Mouse (Mus musculus): ENCODE results near the gene Lbh.

The Lbh gene

GRCm38 (mm10) chr17:72944368-72944767 is 26.3 kb downstream of the Lbh start:
- no peak for DNase-seq

GRCm38 (mm10) chr17:72947111-72947859 is 29.2 kb downstream of the Lbh start:
- no peak for DNase-seq

DNA sequence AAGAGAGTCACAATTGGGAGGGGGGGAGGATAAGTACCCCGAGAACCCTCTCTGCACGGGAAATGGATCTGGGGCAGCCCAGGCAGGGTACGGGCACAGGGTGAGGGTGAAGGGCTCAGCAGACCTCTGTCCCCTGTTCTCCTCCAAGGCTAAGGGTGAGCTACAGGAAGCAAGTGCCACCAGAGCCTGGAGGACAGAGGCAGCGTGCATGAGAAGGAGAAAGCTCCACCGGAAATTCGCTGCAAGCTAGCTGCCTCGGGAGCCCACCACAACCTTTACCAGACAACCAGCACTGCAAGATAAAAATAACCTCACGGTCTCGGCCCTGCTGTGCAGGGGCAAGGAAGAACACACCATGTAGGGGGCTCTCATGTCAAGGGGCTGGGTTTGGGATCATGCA is 30.0 kb downstream of the Lbh start:
- DNase-seq, result peak; percentile 75 to 87

- DNase-seq, result peak; percentile 40 to 67
These were observed 31.2 kb downstream of the Lbh start for GRCm38 (mm10) chr17:72949247-72949701.

GRCm38 (mm10) chr17:72951331-72951730 is 33.2 kb downstream of the Lbh start:
- no peak for DNase-seq

- DNase-seq, result no peak
These were observed 35.9 kb downstream of the Lbh start for GRCm38 (mm10) chr17:72953811-72954685.

- DNase-seq, result no peak
These were observed 37.4 kb downstream of the Lbh start for GRCm38 (mm10) chr17:72955534-72955933.

DNA sequence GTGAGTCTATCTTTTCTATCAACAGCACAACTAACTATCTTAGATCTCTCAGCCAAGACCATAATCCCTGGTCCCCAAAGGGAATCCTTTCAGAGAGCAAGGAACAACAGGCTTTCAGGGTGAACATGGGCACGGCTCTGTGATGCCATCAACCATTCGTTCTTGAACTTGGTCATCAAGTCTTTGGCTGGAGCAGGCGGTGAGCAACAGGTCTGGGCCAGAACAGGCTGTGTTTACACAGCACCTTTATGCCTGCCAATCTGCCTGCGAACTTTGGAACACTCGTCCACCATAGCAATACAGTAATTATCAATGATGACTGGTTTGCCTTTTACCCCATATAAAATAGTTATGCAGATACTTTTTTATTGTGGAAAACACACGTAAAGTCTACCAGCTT is 38.9 kb downstream of the Lbh start:
- DNase-seq, result no peak

GRCm38 (mm10) chr17:72958886-72959285 is 40.8 kb downstream of the Lbh start:
- DNase-seq, result no peak

DNA sequence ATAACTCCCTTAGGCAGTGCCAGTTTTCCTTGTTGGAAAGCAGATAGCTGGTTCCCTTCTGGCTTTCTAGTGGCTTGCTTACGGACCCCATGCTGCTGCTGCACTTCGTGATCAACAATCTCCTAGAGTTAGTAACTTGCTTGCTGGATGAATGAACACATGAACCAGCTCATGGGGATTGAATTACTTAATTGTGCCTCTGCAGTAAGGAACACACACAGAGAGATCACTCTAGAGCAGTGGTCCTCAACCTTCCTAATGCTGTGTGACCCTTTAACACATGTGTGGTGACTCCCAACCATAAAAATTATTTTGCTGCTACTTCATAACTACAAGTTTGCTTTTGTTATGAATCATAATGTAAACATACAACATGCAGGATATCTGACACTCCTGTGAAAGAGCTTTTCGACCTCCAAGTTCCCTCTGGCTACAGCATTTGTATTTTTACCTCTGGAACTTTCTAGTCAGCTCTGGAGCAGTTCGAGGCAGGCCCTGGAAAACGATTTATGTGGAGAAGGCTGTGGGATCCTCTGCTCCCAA is 41.5 kb downstream of the Lbh start:
- no peak for DNase-seq

DNA sequence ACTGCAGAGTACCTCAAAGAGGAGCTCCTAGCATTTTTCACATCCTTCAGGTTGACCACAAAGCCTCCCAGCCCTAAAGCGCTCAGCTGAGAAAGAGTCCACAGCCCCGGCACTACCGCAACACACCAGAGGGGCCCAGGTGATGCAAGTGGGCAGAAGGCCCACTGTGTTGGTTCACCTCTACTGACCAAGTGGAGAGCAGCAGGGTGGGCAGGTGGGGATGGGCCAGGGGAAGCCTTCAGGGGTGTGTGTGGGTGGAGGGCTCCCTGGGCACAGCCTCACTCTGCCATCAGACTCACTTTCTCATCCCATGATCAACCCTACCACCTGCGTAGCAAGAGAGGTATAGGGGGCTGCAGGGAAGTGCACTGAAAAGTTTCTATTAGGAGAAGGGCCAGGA is 42.1 kb downstream of the Lbh start:
- no peak for DNase-seq

DNA sequence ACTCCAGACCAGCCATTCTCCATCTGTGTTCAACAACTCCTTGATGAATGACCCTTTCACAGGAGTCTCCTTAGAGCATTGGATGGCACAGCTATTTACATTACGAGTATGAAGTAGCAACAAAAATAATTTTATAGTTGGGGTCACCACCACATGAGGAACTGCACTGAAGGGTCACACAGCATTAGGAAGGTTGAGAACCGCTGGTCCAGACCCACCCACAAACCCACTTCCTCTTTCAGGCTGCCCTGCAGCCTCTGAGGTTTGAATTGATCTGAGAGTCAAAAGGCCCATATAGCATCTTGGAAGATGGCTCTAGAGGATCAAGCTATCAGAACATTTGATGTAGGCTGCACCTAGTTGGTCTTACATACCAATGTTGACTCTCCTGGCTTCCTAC is 42.8 kb downstream of the Lbh start:
- no peak for DNase-seq

- DNase-seq, result no peak
These were observed 44.0 kb downstream of the Lbh start for GRCm38 (mm10) chr17:72961953-72962630.

DNA sequence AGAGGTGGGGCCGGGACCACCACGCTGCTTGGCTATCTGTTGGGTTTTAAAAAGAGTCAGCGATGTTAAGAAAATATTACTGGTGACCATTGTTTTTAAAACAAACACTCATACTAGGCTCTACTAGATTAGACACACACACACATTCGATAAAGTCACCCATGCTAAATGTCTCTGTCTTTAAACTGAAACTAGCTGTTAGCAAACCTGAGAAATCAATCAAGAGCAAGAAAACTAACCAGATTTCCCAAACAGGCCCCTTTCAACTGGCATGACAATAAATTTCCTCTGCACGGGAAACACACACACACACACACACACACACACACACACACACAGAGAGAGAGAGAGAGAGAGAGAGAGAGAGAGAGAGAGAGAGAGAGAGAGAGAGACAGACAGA is 47.6 kb downstream of the Lbh start:
- no peak for DNase-seq

GRCm38 (mm10) chr17:72966091-72966531 is 48.0 kb downstream of the Lbh start:
- DNase-seq, result no peak

GRCm38 (mm10) chr17:72966878-72967277 is 48.8 kb downstream of the Lbh start:
- DNase-seq, result no peak

GRCm38 (mm10) chr17:72967371-72968175 is 49.5 kb downstream of the Lbh start:
- no peak for DNase-seq

DNA sequence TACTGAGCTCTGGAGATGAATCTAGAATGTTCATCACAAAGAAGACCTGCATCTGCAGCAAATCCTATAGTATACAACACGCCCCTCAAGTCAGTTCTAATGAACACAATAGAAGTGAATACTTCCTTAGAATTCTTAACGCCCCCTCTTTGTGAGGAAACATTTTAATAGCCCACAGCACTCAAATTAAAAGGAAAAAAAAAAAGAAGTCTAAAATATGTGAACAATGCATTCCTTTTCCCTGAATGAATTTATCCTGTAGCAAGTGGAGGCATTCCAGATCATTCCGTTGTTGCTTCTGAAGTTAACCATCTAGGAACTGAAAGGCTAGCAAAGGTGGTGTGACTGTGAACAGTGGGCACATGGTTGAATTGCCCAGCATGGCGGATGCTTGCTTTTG is 50.6 kb downstream of the Lbh start:
- DNase-seq, result no peak

DNA sequence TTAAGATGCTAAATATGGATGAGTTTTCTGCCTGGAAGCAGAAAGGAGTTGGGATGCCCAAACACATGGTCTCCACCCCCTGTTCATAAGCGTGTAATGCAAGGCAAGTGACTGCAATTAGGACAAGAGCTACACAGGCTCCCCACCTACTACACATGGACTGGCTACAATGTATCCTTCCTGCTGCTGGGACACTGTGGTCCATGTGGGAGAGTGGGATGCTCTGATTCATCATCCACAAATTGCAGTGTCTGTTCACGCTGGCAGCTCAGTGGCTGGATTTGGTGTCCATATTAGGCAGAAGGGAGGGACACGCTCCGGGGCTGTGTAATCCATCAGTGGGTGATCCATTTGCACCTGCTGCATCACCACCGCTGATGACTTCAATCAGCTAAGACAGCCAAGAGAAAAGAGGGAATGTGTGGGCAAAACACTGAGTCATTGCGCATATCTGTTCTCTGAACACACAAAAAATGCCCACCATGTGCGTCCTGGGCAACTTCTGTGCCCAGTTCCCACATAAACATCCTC is 52.6 kb downstream of the Lbh start:
- DNase-seq, result no peak

DNA sequence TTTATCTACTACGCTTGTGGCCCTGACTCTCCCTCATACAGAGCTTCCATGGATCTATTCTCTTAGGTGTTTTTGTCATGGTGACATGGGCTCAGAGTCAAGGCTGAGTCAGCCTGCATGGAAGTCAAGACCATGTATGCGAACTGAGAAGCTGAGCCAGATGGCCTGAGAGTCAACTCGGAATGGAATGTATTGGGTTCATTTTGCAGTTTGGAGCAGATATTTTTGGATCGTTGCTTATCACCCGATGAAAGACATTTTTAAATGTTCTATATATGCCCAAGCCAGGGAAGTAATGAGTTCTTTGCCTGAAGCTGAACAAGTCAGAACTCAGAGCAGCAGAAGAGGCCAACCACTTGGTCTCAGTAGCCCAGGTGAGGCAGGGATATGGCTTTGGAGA is 54.9 kb downstream of the Lbh start:
- no peak for DNase-seq

DNA sequence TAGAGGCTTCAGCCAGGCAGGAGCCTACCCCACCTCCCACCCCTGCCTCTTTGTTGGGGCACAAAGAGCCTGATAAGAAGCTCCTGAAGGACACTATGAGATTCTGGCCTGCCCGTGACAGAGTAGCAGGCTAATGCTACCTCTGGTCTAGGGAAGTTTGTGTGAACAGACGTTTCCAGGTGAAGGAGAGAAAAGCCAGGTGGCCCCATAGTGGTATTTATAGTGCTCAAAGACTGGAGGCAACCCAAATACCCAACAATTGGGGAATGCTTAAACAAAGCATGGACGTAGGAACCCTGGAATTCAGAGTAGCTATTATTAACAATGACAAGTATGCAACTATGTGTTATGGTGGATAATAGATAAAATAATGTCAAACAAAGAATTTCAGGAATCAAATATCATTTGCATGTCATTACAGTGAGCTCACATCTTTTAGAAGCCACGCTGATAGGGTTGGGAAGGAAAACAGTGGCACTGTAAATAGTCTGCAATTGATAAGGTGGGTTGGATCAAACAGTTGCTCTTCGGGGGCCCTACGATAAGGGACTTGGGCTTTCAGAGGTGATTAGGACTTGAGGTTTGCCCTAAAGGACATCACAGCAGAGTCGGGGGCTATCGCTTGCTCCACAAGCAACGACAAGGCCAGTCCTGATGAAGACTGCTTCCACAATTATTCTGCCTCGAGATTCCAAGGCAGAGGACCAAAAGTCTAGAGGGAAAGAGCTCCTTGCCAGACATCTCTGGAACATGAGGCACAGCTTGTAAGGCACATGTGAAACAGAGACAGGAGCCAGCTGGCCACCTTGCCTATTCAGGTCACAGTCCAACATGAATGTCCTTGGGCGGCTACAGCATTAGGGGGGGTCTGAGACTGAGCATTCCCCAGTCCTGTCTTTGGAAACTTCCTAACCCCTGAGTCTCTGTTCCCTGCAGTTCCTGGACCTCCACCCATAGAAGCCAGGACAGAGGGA is 58.4 kb downstream of the Lbh start:
- DNase-seq, result no peak
